Mouse (Mus musculus): ENCODE results near the gene Ttyh2. TPM values are rescaled to one million over a fixed set of nuclear protein-coding genes. Genes with fewer than 3 reads are reported as not detected.

Ttyh2 gene
- 11.0 and 11.4 TPM in 2 replicates for polyA plus RNA-seq (2014; fragmentation: Nextera tagmentation; extraction: Ambion mirVana)

DNA sequence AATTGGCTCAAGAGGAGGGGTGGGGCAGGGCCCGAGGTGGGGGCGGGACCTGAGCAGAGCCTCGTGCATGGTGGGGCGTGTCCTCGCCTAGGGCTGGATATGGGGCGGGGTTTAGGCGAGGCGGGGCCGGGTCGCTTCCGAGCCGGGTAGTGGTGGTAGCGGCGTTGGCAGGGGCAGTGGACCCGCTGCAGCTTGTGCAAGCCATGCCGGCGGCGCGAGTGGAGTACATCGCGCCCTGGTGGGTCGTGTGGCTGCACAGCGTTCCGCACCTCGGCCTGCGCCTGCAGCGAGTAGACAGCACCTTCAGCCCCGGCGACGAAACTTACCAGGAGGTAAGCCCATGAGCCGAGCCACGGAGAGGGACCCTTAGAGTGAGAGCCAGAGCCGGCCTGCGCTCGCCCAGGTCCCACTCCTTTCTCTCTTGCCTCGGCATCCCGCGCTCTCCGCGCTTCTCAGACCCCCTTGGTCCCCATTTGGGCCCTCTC, at the start of gene Ttyh2:
TSS of gene Ttyh2 (plus strand) at position 91 of the 485 bp plus-strand sequence.
- peak; percentile 92 for ATAC-seq (ENCODE audit: low FRiP score)
- Histone ChIP-seq H3K27me3 (ENCODE audit: control insufficient read depth, insufficient read depth, low read length) (peaks cover 2% of the 10 kb centered on the region; the same call in 1 of the 2 replicates), H3K4me1 (ENCODE audit: control insufficient read depth, insufficient read depth, low read length) (peaks cover 11% of the 10 kb centered on the region), H3K36me3 (ENCODE audit: control insufficient read depth, insufficient read depth, low read length) (peaks cover 22% of the 10 kb centered on the region), H3K27ac (ENCODE audit: low read depth, low read length) (no peak within 1 kb of the TSS), H3K9me3 (ENCODE audit: control insufficient read depth, low read length) (no peaks in the 10 kb centered on the region), H3K9ac (ENCODE audit: low read length) (peak within 1 kb of the TSS; percentile 57), H3K4me3 (ENCODE audit: low read depth, low read length) (peak within 1 kb of the TSS; percentile 42), H3K4me2 (peak within 1 kb of the TSS; percentile 85)
- under 1% methylated on average over 32 of the region's 40 CpGs for WGBS
- peak; percentile 97 for DNase-seq (ENCODE audit: low spot score, missing footprints)

GRCm38 (mm10) chr11:114626071-114626690, 49.0 kb upstream of the Ttyh2 start:
- WGBS, result 83% methylated on average over 13 of the region's 13 CpGs
- H3K4me2 ChIP-seq, result no peak overlapping the region
- peaks cover 4% of the 10 kb centered on the region; the same call in 1 of the 2 replicates for H3K9me3 ChIP-seq (ENCODE audit: control insufficient read depth, low read length)
- no peak overlapping the region for H3K4me3 ChIP-seq (ENCODE audit: low read depth, low read length)
- H3K36me3 ChIP-seq (ENCODE audit: control insufficient read depth, insufficient read depth, low read length), result no peaks in the 10 kb centered on the region
- H3K27me3 ChIP-seq (ENCODE audit: control insufficient read depth, insufficient read depth, low read length), result no peaks in the 10 kb centered on the region
- ATAC-seq (ENCODE audit: low FRiP score) (no peak), DNase-seq (ENCODE audit: low spot score, missing footprints) (no peak)
- H3K9ac ChIP-seq (ENCODE audit: low read length), result no peak overlapping the region
- no peaks in the 10 kb centered on the region for H3K4me1 ChIP-seq (ENCODE audit: control insufficient read depth, insufficient read depth, low read length)
- H3K27ac ChIP-seq (ENCODE audit: low read depth, low read length), result no peak overlapping the region

DNA sequence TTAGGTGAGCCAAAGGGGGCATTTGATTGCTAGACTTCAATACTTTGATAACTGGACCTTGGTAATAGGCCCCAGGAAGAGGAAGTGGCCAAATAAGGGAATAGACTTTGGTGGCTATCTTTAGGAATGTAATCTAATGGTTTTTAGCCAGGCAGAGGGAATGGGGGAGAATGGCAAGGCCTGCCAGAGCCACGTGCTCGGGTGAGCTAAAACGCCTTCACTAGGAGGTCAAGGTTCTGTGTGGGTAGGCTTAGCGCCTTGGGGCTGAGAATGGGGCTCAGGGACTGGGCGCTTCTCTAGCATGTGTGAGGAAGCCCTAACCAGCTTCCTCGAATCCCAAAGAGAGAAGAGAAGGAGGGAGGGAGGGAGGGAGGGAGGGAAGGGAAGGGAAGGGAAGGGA, 48.2 kb upstream of the Ttyh2 start:
- Histone ChIP-seq H3K27ac (ENCODE audit: low read depth, low read length) (no peak overlapping the region), H3K27me3 (ENCODE audit: control insufficient read depth, insufficient read depth, low read length) (no peaks in the 10 kb centered on the region), H3K9ac (ENCODE audit: low read length) (no peak overlapping the region), H3K36me3 (ENCODE audit: control insufficient read depth, insufficient read depth, low read length) (no peaks in the 10 kb centered on the region), H3K4me1 (ENCODE audit: control insufficient read depth, insufficient read depth, low read length) (no peaks in the 10 kb centered on the region), H3K4me3 (ENCODE audit: low read depth, low read length) (no peak overlapping the region), H3K9me3 (ENCODE audit: control insufficient read depth, low read length) (peaks cover 4% of the 10 kb centered on the region; the same call in 1 of the 2 replicates), H3K4me2 (no peak overlapping the region)
- no peak for ATAC-seq (ENCODE audit: low FRiP score)
- DNase-seq (ENCODE audit: low spot score, missing footprints), result no peak
- WGBS, result 86% methylated on average over 4 of the region's 6 CpGs

GRCm38 (mm10) chr11:114628032-114628431, 47.2 kb upstream of the Ttyh2 start:
- Histone ChIP-seq H3K27me3 (ENCODE audit: control insufficient read depth, insufficient read depth, low read length) (no peaks in the 10 kb centered on the region), H3K9ac (ENCODE audit: low read length) (no peak overlapping the region), H3K4me3 (ENCODE audit: low read depth, low read length) (no peak overlapping the region), H3K4me2 (no peak overlapping the region), H3K9me3 (ENCODE audit: control insufficient read depth, low read length) (peaks cover 4% of the 10 kb centered on the region; the same call in 1 of the 2 replicates), H3K36me3 (ENCODE audit: control insufficient read depth, insufficient read depth, low read length) (no peaks in the 10 kb centered on the region), H3K27ac (ENCODE audit: low read depth, low read length) (no peak overlapping the region), H3K4me1 (ENCODE audit: control insufficient read depth, insufficient read depth, low read length) (no peaks in the 10 kb centered on the region)
- no peak for DNase-seq (ENCODE audit: low spot score, missing footprints)
- ATAC-seq (ENCODE audit: low FRiP score), result no peak
- 76% methylated on average over 12 of the region's 12 CpGs for WGBS

DNA sequence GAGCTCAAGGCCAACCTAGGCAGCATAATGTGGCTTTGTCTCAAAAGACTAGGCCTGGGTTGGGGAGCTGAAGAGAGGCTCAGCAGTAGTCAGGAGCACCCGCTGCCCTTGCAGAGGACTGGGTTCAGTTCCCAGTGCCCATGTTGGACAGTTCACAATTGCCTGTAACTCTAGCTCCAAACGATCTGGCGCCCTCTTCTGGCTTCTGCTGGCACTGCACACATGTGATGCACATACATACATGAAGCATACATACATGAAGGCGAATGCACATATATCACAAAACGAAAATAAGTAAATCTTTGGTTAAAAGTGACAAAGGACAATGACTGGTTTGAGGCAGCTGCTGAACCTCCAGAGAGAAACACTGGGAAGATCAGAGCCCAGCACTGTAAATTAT, 45.2 kb upstream of the Ttyh2 start:
- ATAC-seq (ENCODE audit: low FRiP score), result no peak
- H3K27ac ChIP-seq (ENCODE audit: low read depth, low read length), result no peak overlapping the region
- 81% methylated on average over 5 of the region's 5 CpGs for WGBS

DNA sequence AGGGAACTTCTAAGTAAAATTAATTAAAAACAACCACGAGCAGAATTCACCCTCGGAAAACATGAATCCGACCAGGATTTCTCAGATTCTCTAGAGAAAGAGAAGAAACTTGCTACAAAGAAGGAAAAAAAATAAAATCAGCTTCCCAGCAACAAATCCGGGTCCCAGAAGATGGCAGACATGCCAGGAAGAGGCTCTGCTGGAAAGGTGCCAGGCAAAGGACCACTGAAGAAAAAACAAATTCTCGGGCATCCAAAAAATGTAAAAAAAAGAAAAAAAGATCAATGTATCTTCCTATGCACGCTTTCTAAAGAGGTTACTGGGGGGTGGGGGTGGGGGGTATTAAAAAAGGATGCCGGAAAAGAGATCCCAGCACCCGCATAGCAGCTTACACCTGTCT, 43.0 kb upstream of the Ttyh2 start:
- ATAC-seq (ENCODE audit: low FRiP score), result no peak
- Histone ChIP-seq H3K36me3 (ENCODE audit: control insufficient read depth, insufficient read depth, low read length) (no peaks in the 10 kb centered on the region), H3K4me1 (ENCODE audit: control insufficient read depth, insufficient read depth, low read length) (peaks cover 5% of the 10 kb centered on the region), H3K27me3 (ENCODE audit: control insufficient read depth, insufficient read depth, low read length) (no peaks in the 10 kb centered on the region; the same call in 1 of the 2 replicates), H3K4me2 (no peak overlapping the region), H3K4me3 (ENCODE audit: low read depth, low read length) (no peak overlapping the region), H3K9me3 (ENCODE audit: control insufficient read depth, low read length) (peaks cover 4% of the 10 kb centered on the region; the same call in 1 of the 2 replicates), H3K27ac (ENCODE audit: low read depth, low read length) (no peak overlapping the region), H3K9ac (ENCODE audit: low read length) (no peak overlapping the region)
- DNase-seq (ENCODE audit: low spot score, missing footprints), result no peak
- WGBS, result 77% methylated on average over 8 of the region's 8 CpGs

More for the DNA sequence above, 45.2 kb upstream of the Ttyh2 start:
- Histone ChIP-seq H3K4me2 (no peak overlapping the region), H3K27me3 (ENCODE audit: control insufficient read depth, insufficient read depth, low read length) (no peaks in the 10 kb centered on the region), H3K9me3 (ENCODE audit: control insufficient read depth, low read length) (peaks cover 4% of the 10 kb centered on the region; the same call in 1 of the 2 replicates), H3K4me1 (ENCODE audit: control insufficient read depth, insufficient read depth, low read length) (no peaks in the 10 kb centered on the region), H3K36me3 (ENCODE audit: control insufficient read depth, insufficient read depth, low read length) (no peaks in the 10 kb centered on the region), H3K9ac (ENCODE audit: low read length) (no peak overlapping the region), H3K4me3 (ENCODE audit: low read depth, low read length) (no peak overlapping the region)
- no peak for DNase-seq (ENCODE audit: low spot score, missing footprints)

DNA sequence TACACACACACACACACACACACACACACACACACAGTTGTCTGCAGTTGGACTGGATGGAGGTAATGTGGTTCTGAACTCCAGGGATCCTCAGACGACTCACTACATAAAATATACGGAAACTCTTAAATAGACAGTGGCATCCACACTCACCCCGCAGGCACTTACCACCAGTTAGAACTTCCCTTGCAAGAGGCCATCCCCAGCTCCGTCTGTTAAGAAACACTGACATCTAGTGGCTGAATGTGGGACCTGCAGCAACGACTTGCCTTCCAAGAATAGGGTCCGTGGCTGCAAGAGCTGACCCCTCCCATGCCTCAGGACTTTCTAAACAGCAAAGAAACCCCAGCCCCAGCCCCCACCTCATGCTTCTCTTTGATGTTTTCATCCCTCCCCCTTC, 38.9 kb upstream of the Ttyh2 start:
- Histone ChIP-seq H3K36me3 (ENCODE audit: control insufficient read depth, insufficient read depth, low read length) (no peaks in the 10 kb centered on the region), H3K4me2 (no peak overlapping the region; the same call in 1 of the 2 replicates), H3K4me3 (ENCODE audit: low read depth, low read length) (no peak overlapping the region), H3K27me3 (ENCODE audit: control insufficient read depth, insufficient read depth, low read length) (peaks cover 14% of the 10 kb centered on the region), H3K4me1 (ENCODE audit: control insufficient read depth, insufficient read depth, low read length) (peaks cover 15% of the 10 kb centered on the region), H3K9ac (ENCODE audit: low read length) (no peak overlapping the region), H3K9me3 (ENCODE audit: control insufficient read depth, low read length) (no peaks in the 10 kb centered on the region), H3K27ac (ENCODE audit: low read depth, low read length) (no peak overlapping the region)
- WGBS, result under 1% methylated on average over 6 of the region's 6 CpGs
- peak; percentile 99 for DNase-seq (ENCODE audit: low spot score, missing footprints)
- peak; percentile 65 for ATAC-seq (ENCODE audit: low FRiP score)

DNA sequence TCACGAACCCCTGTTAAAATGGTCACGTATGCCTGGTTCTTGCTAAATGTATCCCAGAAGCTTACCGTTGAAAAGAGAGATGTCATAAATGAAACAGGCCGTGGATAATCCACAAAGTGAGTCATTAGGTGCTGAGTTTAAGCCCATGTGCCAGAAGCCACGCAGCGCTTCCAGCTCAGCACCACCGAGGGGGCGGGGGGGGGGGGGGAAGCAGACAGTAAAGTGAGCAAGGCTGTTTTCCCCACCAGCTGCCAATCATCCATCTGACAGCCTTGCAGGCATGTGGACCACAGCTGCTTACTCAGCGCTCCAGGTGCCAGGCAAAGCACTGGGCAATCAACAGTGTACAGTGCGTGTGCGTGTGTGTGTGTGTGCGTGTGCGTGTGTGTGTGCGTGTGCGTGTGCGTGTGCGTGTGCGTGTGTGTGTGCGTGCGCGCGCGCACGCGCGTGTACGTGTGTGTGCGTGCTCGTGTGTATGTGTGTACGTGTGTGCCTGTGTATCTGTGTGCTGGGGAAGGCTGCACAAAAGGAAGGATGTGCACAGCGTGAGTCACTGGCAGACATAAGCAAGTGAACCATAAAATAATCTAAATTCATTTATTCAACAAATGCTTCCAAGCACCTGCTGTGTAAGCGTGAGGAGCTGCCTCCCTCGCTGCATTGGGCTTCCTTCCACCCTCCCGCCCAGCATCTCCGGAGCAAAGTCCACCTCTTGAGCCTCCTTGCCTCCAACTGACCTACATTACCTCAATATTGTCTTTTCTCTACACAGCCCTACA, 38.3 kb upstream of the Ttyh2 start:
- Histone ChIP-seq H3K36me3 (ENCODE audit: control insufficient read depth, insufficient read depth, low read length) (no peaks in the 10 kb centered on the region), H3K4me2 (no peak overlapping the region; the same call in 1 of the 2 replicates), H3K27ac (ENCODE audit: low read depth, low read length) (no peak overlapping the region), H3K27me3 (ENCODE audit: control insufficient read depth, insufficient read depth, low read length) (peaks cover 14% of the 10 kb centered on the region), H3K9ac (ENCODE audit: low read length) (no peak overlapping the region), H3K4me3 (ENCODE audit: low read depth, low read length) (no peak overlapping the region), H3K4me1 (ENCODE audit: control insufficient read depth, insufficient read depth, low read length) (peaks cover 15% of the 10 kb centered on the region), H3K9me3 (ENCODE audit: control insufficient read depth, low read length) (no peaks in the 10 kb centered on the region)
- 60% methylated on average over 34 of the region's 35 CpGs for WGBS
- DNase-seq (ENCODE audit: low spot score, missing footprints), result no peak
- no peak for ATAC-seq (ENCODE audit: low FRiP score)

Measured in midbrain, embryonic 11.5 days (tissue).